In genomic region chr8:120371146-120371545, GRCm38 (mm10) we compare ENCODE assay signal across 19 mouse cellular contexts.
A peak's percentile ranks its signal among the peaks of the same experiment; 100 is the strongest.
DNase-seq lines count a peak whose midpoint lies in the region; ATAC-seq and TF ChIP-seq lines count a peak whose summit lies in the region.
"Had no signal": no experiment of that assay in that cellular context is flagged by ENCODE, and none has a peak within 500 bp of the region (broad histone marks: within the 10 kb centered on the region; RNA-seq: fewer than 3 reads in every experiment).

No protein-coding gene starts in this region.

- TF ChIP-seq CTCF in midbrain, postnatal 0 days (IDR thresholded peaks at IDR 0.05) = no peak
- TF ChIP-seq CTCF in bone marrow, adult 2 months (IDR thresholded peaks at IDR 0.05; ENCODE audit: control insufficient read depth, insufficient read depth, low read length) = no peak

- no peaks in the 10 kb centered on the region for H3K36me3 ChIP-seq in heart, embryonic 13.5 days
- no peaks in the 10 kb centered on the region for H3K36me3 ChIP-seq in midbrain, embryonic 10.5 days
- no peaks in the 10 kb centered on the region for H3K36me3 ChIP-seq in midbrain, postnatal 0 days (ENCODE audit: insufficient read depth, low read length)
- no peaks in the 10 kb centered on the region for H3K36me3 ChIP-seq in liver, embryonic 15.5 days (replicated peaks)
- H3K36me3 ChIP-seq: limb, embryonic 15.5 days; neural tube, embryonic 12.5 days had no signal

- H3K27ac ChIP-seq in heart, embryonic 13.5 days (replicated peaks) = peak overlapping the region; percentile 92
- H3K27ac ChIP-seq in midbrain, embryonic 10.5 days (replicated peaks) = peak overlapping the region; percentile 81
- no peak overlapping the region for H3K27ac ChIP-seq in midbrain, postnatal 0 days (ENCODE audit: low read depth, low read length)
- H3K27ac ChIP-seq in bone marrow, adult 2 months (ENCODE audit: control insufficient read depth, insufficient read depth, low read depth, low read length, poor library complexity) = peak overlapping the region; percentile 67
- peak overlapping the region; percentile 98 for H3K27ac ChIP-seq in liver, embryonic 15.5 days (replicated peaks)
- H3K27ac ChIP-seq: limb, embryonic 15.5 days; neural tube, embryonic 12.5 days had no signal

- no peak overlapping the region for H3K4me3 ChIP-seq in heart, embryonic 13.5 days
- H3K4me3 ChIP-seq in midbrain, embryonic 10.5 days = no peak overlapping the region
- H3K4me3 ChIP-seq in midbrain, postnatal 0 days (ENCODE audit: low read depth, low read length) = no peak overlapping the region
- H3K4me3 ChIP-seq in bone marrow, adult 2 months (replicated peaks; ENCODE audit: control insufficient read depth, low read depth, low read length) = no peak overlapping the region
- 0 out of 2 replicates have a peak overlapping the region, but pooled peaks have one; percentile 7 for H3K4me3 ChIP-seq in liver, embryonic 15.5 days (replicated peaks)
- H3K4me3 ChIP-seq: limb, embryonic 15.5 days; neural tube, embryonic 12.5 days had no signal

- WGBS in heart, embryonic 13.5 days = 33% methylated on average over 5 of the region's 5 CpGs
- 78% methylated on average over 5 of the region's 5 CpGs for WGBS in midbrain, embryonic 10.5 days
- WGBS in midbrain, postnatal 0 days = 81% methylated on average over 5 of the region's 5 CpGs
- 40% methylated on average over 5 of the region's 5 CpGs for WGBS in bone marrow, adult 2 months
- 21% methylated on average over 5 of the region's 5 CpGs for WGBS in liver, embryonic 15.5 days (ENCODE audit: insufficient replicate concordance)

- H3K4me2 ChIP-seq in heart, embryonic 13.5 days = peak overlapping the region; percentile 31
- H3K4me2 ChIP-seq in midbrain, postnatal 0 days (ENCODE audit: low read depth, low read length, poor library complexity, severe bottlenecking) = no peak overlapping the region
- peak overlapping the region; percentile 89 for H3K4me2 ChIP-seq in liver, embryonic 15.5 days
- H3K4me2 ChIP-seq: limb, embryonic 15.5 days; neural tube, embryonic 12.5 days had no signal

- TF ChIP-seq POLR2A in bone marrow, adult 2 months (IDR thresholded peaks at IDR 0.05; ENCODE audit: borderline replicate concordance, control insufficient read depth, low read depth, low read length) = no peak

- H3K4me1 ChIP-seq in heart, embryonic 13.5 days = peaks cover 92% of the 10 kb centered on the region
- peaks cover 95% of the 10 kb centered on the region for H3K4me1 ChIP-seq in midbrain, embryonic 10.5 days
- H3K4me1 ChIP-seq in midbrain, postnatal 0 days (ENCODE audit: insufficient read depth, low read length) = peaks cover 4% of the 10 kb centered on the region; the same call in 1 of the 2 replicates
- peaks cover 15% of the 10 kb centered on the region for H3K4me1 ChIP-seq in bone marrow, adult 2 months (ENCODE audit: control insufficient read depth, insufficient read depth, low read length)
- H3K4me1 ChIP-seq in liver, embryonic 15.5 days (replicated peaks) = peaks cover 98% of the 10 kb centered on the region

- peak overlapping the region; percentile 41 for H3K9ac ChIP-seq in heart, embryonic 13.5 days
- H3K9ac ChIP-seq in midbrain, postnatal 0 days (replicated peaks; ENCODE audit: low read length, poor library complexity, severe bottlenecking) = no peak overlapping the region
- peak overlapping the region; percentile 77 for H3K9ac ChIP-seq in liver, embryonic 15.5 days
- H3K9ac ChIP-seq: limb, embryonic 15.5 days; neural tube, embryonic 12.5 days had no signal

- no peak for ATAC-seq in heart, embryonic 13.5 days (ENCODE audit: extremely low read depth, insufficient number of reproducible peaks, low FRiP score, low TSS enrichment)
- ATAC-seq in midbrain, postnatal 0 days (ENCODE audit: low FRiP score) = no peak
- no peak for ATAC-seq in liver, embryonic 15.5 days (ENCODE audit: insufficient read depth)
- ATAC-seq: inflammation-experienced regulatory T-cells, adult 6 months had no signal

- no peaks in the 10 kb centered on the region for H3K9me3 ChIP-seq in heart, embryonic 13.5 days
- no peaks in the 10 kb centered on the region for H3K9me3 ChIP-seq in midbrain, embryonic 10.5 days (replicated peaks)
- no peaks in the 10 kb centered on the region for H3K9me3 ChIP-seq in midbrain, postnatal 0 days (ENCODE audit: low read length)
- no peaks in the 10 kb centered on the region for H3K9me3 ChIP-seq in liver, embryonic 15.5 days (replicated peaks)
- H3K9me3 ChIP-seq: limb, embryonic 15.5 days; neural tube, embryonic 12.5 days had no signal

- no peaks in the 10 kb centered on the region for H3K27me3 ChIP-seq in heart, embryonic 13.5 days (replicated peaks)
- peaks cover 37% of the 10 kb centered on the region; the same call in 1 of the 2 replicates for H3K27me3 ChIP-seq in midbrain, embryonic 10.5 days (ENCODE audit: low read depth, poor library complexity, severe bottlenecking)
- H3K27me3 ChIP-seq in midbrain, postnatal 0 days (ENCODE audit: insufficient read depth, low read length) = no peaks in the 10 kb centered on the region
- no peaks in the 10 kb centered on the region for H3K27me3 ChIP-seq in liver, embryonic 15.5 days
- H3K27me3 ChIP-seq: limb, embryonic 15.5 days; neural tube, embryonic 12.5 days had no signal

- no peak for DNase-seq in heart, postnatal 4 days
- DNase-seq in midbrain, embryonic 10.5 days (ENCODE audit: low spot score) = no peak
- DNase-seq in midbrain, postnatal 0 days (ENCODE audit: low spot score) = no peak
- no peak for DNase-seq in embryo, embryonic 10.5 days (ENCODE audit: low spot score)
- DNase-seq: adrenal gland, adult 8-10 months; cerebellum, adult 11-12 months; cerebellum, postnatal 25 days; gastrocnemius, postnatal 14 days; kidney, adult 9 months; kidney, postnatal 4 days; lung, postnatal 14 days; right cerebral cortex, postnatal 14 days; thymus, postnatal 36 days had no signal
